Mouse (Mus musculus) small intestine, adult 2 months (tissue): ENCODE data around the gene Nek10. TPM values are rescaled to one million over a fixed set of nuclear protein-coding genes. Genes with fewer than 3 reads are reported as not detected.

Experiments used
- H3K27ac ChIP-seq: fragments of 200-500 bp; 2 replicates; pipeline ENCODE4 v1.5.1; 2012; ENCODE audit warnings: low read depth, low read length, control low read depth, inconsistent platforms; ENCODE audit not compliant: insufficient read depth
- H3K27me3 ChIP-seq: fragments of 200-500 bp; 2 replicates; pipeline ENCODE4 v1.6.1; 2012; ENCODE audit warnings: mild to moderate bottlenecking, moderate library complexity, low read length, inconsistent platforms; ENCODE audit not compliant: control insufficient read depth, insufficient read depth
- H3K36me3 ChIP-seq: fragments of 200-500 bp; 2 replicates; pipeline ENCODE4 v1.6.1; 2012; ENCODE audit warnings: mild to moderate bottlenecking, low read length, control low read depth, inconsistent platforms; ENCODE audit not compliant: control insufficient read depth, insufficient read depth
- H3K4me1 ChIP-seq: fragments of 200-500 bp; 2 replicates; pipeline ENCODE4 v1.6.1; 2012; ENCODE audit warnings: low read length, inconsistent platforms, mixed read lengths; ENCODE audit not compliant: control insufficient read depth, insufficient read depth, insufficient read length
- H3K4me3 ChIP-seq: fragments of 200-500 bp; 2 replicates; pipeline ENCODE4 v1.5.1; 2012; ENCODE audit warnings: low read depth, mild to moderate bottlenecking, control low read depth, inconsistent platforms, low read length, moderate library complexity
- CTCF ChIP-seq: fragments of 200-500 bp; IDR thresholded peaks from 2 replicates; pipeline ENCODE4 v1.5.1; 2012; ENCODE audit warnings: low read depth, mild to moderate bottlenecking, control low read depth, inconsistent platforms, low read length, moderate library complexity, mixed read lengths; ENCODE audit not compliant: insufficient replicate concordance, insufficient read length; ENCODE audit errors: extremely low read depth
- POLR2A ChIP-seq: fragments of 200-500 bp; IDR thresholded peaks from 2 replicates; pipeline ENCODE4 v1.6.1; 2012; ENCODE audit warnings: low read depth, mild to moderate bottlenecking, control low read depth, inconsistent platforms, low read length, moderate library complexity
- WGBS: fragments of 180-500 bp; shearing (Covaris S2); methylation state at CpG from one replicate; pipeline ENCODE4 v1.1.7; 2018; 5-methylcytosine and 5-hydroxymethylcytosine counted together
- polyA plus RNA-seq: library from polyadenylated mRNA; depleted of rRNA; stranded (reverse); fragments of >200 nt; gene quantifications from 2 replicates; pipeline ENCODE4 v1.2.3, GENCODE M21; 2012

Gene Nek10
- polyA plus RNA-seq, 1 experiment = not detected

DNA sequence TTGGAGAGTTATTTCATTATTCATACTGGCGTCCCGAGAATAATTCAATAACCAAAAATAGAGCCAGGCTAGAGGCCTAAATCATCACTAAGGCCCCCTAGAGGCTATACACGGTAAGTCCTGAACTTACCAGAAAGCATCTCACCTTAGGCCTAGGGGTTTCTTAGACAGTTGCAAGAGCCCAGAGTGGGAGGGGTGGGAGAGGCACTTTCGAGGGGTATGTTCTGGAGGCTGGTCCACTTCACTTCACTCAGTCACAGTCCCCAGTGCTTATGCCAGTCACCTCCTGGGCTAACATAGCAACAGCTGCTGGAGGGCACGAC, 102.3 kb downstream of the Nek10 start:
- no peaks in the 10 kb centered on the region for H3K4me1 ChIP-seq
- no peaks in the 10 kb centered on the region for H3K27me3 ChIP-seq
- 77% methylated on average over 5 of the region's 5 CpGs for WGBS
- TF ChIP-seq CTCF (no peak), POLR2A (no peak)
- no peak overlapping the region for H3K27ac ChIP-seq
- H3K4me3 ChIP-seq = no peak overlapping the region
- no peaks in the 10 kb centered on the region for H3K36me3 ChIP-seq

DNA sequence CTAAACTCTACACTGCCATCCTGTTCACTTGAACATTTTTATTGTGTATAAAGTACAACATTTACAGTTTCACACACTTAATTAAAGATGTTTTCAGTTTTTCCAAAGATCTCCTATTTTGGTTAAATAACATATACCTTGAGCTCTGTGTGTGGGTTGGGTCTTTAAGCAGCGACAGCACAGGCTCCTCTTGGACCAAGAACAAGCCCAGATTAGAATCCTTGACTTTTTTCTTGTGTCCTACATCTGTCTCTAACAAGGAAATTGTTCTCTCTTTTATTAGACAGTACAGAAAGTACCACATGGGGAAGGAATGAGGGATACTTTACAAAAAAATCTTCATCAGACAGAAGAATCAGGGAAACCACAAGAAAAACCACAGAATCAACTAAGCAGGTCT, 122.4 kb downstream of the Nek10 start:
- TF ChIP-seq POLR2A (no peak), CTCF (no peak)
- Histone ChIP-seq H3K27me3 (no peaks in the 10 kb centered on the region), H3K27ac (no peak overlapping the region), H3K36me3 (no peaks in the 10 kb centered on the region), H3K4me1 (no peaks in the 10 kb centered on the region), H3K4me3 (no peak overlapping the region)
- WGBS = 64% methylated on average over 1 of the region's 1 CpGs

DNA sequence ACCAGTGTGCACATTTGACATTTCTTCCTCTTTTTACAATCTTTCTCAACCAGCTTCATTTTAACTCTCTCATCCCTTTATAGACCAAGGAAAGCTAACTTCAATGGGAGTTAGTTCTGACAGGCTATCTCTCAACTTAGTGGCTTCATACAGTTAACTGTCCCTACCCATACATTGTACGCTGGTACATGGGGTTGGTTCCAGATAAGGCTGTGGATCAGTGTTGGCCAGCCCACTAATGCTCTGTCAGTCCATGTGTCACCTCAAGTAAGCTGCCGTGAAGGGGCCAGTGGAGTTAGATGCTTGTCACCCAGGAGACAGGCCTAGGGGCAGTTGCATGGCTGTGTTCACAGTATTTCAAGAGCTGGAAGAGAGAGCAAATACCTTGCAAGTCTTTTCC, 124.3 kb downstream of the Nek10 start:
- H3K27me3 ChIP-seq = no peaks in the 10 kb centered on the region
- no peak overlapping the region for H3K4me3 ChIP-seq
- no peaks in the 10 kb centered on the region for H3K36me3 ChIP-seq
- no peaks in the 10 kb centered on the region for H3K4me1 ChIP-seq
- H3K27ac ChIP-seq = no peak overlapping the region
- 82% methylated on average over 2 of the region's 2 CpGs for WGBS
- TF ChIP-seq POLR2A (no peak), CTCF (no peak)

DNA sequence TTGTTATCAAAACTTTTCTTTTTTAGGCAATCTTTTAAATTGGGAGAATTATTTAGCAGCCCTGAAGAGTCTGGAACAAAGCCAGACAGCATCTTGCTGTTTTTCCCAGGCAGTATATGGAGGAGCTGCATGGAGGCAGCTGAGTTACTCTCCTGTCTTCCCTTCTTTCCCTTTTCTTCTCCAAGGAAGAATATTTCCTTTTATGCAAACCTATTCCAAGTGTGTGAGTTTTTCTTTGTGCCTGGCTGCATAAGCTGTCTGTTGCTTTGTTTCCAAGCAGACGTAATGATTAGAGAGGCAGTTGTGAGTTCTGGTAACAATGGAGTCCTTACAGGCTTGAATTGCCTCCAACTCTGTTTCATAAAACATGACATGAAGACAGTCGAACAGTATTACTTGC, 131.8 kb downstream of the Nek10 start:
- no peaks in the 10 kb centered on the region for H3K36me3 ChIP-seq
- 67% methylated on average over 2 of the region's 2 CpGs for WGBS
- H3K27ac ChIP-seq = no peak overlapping the region
- H3K4me1 ChIP-seq = no peaks in the 10 kb centered on the region
- TF ChIP-seq CTCF (no peak), POLR2A (no peak)
- no peaks in the 10 kb centered on the region for H3K27me3 ChIP-seq
- no peak overlapping the region for H3K4me3 ChIP-seq

DNA sequence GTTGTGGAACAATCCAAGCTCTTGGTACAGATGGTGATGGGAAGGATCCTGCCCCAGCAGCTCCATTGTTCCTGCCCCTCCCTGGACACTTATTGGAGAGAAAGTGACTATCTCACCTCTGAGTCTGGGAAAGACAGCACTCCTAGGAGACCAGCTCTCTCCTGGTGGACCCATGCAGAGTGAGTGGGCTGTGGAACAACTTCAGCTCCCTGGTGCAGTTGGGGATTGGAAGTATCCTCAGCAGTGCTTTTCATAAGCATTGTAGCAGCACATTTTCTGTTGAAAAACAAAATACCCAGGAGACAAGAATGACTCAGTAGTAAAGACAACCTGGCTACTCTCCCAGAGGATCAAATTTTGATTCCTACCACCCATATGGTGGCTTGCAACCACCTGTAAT, 142.7 kb downstream of the Nek10 start:
- H3K27me3 ChIP-seq = no peaks in the 10 kb centered on the region

DNA sequence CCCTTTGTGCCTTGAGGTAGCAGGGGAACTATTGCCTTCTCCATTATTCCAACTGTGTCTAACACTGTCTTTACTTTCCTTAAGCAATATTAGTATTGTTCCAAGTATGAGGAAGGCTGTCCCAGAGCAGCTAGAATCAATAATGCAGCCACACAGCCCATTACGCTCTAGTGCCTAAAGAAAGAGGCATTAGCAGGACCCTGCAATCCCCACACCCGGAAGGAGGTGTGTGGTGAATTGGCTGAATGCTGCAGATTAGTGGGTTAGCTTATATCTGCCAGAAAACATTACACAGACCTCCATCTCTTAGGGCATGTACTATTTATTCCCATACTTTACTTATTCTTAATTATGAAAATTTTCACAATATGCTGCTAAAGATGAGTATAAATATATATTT, 145.8 kb downstream of the Nek10 start:
- Histone ChIP-seq H3K4me1 (no peaks in the 10 kb centered on the region), H3K27ac (no peak overlapping the region), H3K27me3 (no peaks in the 10 kb centered on the region), H3K4me3 (no peak overlapping the region), H3K36me3 (no peaks in the 10 kb centered on the region)
- TF ChIP-seq POLR2A (no peak), CTCF (no peak)
- WGBS = 84% methylated on average over 2 of the region's 2 CpGs

More for the DNA sequence above, 142.7 kb downstream of the Nek10 start:
- Histone ChIP-seq H3K36me3 (no peaks in the 10 kb centered on the region), H3K4me1 (no peaks in the 10 kb centered on the region), H3K27ac (no peak overlapping the region), H3K4me3 (no peak overlapping the region)
- no peak for TF ChIP-seq POLR2A
- TF ChIP-seq CTCF = no peak

DNA sequence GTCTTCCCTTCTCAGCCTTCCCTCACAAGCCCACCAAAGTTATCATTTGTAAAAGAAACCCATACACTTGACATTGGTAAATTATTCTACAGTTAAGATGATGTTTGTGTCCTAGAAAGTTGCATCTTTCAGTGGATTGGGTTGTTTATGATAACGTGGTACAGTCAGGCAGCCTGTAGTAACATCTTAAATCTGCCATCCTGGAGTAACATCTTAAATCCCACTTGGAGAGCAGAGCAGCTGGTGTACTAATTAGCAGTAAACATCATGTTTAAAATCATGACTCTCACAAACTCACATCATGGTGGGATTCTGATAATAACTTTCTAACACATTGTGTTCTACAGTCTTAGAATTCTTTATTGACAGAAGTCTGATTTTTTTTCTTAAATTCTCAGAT, 148.6 kb downstream of the Nek10 start:
- no peak overlapping the region for H3K27ac ChIP-seq

DNA sequence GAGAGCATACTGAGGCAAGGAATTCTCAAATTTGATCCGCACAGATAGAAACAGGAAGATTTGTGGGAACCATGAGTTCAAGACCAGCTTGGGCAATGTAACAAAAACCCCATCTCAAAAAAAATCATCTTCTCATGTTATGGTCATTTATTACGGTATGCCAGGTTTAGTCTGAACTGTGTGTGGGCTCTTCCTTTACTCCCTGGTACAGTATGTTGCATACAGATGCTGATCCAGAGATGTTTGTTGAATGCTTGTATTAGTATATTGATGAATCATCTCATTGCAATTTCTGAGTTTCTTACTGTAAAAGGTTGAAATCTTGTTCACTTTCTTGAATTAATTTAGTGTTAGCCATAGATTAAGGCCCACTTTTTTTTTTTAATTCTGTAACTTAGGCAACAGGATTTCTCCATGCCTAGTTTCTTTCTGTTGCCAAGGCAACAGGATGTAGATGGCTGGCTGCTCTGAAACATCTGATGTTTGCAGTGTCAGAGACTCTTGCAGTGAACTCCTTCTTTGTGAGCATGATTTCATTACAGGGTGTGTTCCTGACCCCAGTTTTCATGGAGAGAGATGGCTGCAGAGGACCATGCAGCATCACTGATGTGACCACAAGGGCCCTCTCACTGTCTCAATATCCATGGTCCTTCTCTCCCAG, 156.7 kb downstream of the Nek10 start:
- no peaks in the 10 kb centered on the region for H3K4me1 ChIP-seq
- 91% methylated on average over 2 of the region's 2 CpGs for WGBS
- H3K27ac ChIP-seq = no peak overlapping the region
- H3K27me3 ChIP-seq = no peaks in the 10 kb centered on the region
- H3K36me3 ChIP-seq = no peaks in the 10 kb centered on the region
- TF ChIP-seq CTCF = no peak
- no peak for TF ChIP-seq POLR2A
- H3K4me3 ChIP-seq = no peak overlapping the region

More for the DNA sequence above, 148.6 kb downstream of the Nek10 start:
- Histone ChIP-seq H3K4me3 (no peak overlapping the region), H3K4me1 (no peaks in the 10 kb centered on the region), H3K36me3 (no peaks in the 10 kb centered on the region), H3K27me3 (no peaks in the 10 kb centered on the region)
- no peak for TF ChIP-seq POLR2A
- TF ChIP-seq CTCF = no peak
- 69% methylated on average over 1 of the region's 1 CpGs for WGBS
